Mouse (Mus musculus): ENCODE results near the gene Ly6g6e.

DNA sequence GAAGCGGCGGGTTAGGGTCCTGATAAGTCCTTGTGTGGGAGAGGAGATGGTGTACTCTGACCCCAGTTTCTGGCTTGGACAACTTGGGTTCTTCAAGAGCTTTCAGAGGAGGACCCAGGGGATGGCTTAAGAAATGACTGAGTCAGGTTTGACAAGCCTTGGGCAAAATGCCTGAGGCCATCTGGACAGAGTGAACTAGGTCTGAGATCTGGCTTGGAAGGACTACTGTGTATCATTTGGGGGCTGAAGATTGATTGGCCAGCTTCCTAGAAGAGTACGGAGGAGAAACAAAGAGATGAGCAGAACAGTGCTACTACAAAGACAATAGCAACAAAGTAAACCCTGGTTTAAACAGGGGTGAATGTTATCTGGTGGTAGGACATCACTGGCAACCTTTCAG lies 13.2 kb upstream of the Ly6g6e start:
- no peak for TF ChIP-seq CTCF (IDR thresholded peaks at IDR 0.05; ENCODE audit: low read depth, low read length)
- TF ChIP-seq POLR2A (IDR thresholded peaks at IDR 0.05; ENCODE audit: insufficient read depth, low read length), result no peak
